Mouse (Mus musculus): ENCODE measurements around the gene Limch1.

Limch1 gene

DNA sequence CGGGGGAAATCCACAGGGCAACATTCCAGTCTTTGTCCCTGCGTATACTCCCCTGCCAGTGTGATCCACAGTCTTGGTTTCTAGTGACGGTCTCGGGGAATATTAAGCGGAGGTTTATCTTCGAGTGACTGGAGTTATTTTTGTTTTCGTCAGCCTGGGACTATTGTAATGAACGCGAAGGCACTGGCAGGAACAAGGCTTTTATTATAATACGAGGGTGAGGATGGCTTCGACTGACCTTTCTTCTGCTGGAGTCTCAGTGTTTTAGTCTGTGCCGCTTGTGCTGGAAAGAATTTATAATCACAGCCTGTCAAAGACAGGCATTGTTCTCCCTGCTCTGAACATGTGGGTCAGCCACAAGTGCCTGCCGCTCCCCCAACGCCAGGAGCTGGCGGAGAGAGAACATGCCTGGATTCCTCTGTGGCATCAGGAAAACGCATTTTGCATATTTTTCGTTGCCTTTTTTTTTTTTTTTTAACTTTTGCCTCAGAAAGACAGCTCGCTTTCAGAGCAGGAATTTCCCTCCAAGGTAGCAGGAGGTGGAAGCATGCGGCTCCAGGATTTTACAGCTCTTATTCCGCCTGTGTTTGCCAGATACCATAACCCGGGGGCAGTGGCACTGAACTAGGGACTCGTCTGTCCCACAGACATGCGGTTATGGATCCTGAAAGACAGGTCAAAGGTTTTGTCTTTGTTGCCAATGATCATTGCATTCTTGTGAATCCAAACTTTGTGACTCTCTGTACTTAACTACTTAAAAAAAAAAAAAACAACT, 222.6 kb downstream of the Limch1 start:
- DNase-seq (ENCODE audit: low read depth, low spot score), result peak; percentile 67

DNA sequence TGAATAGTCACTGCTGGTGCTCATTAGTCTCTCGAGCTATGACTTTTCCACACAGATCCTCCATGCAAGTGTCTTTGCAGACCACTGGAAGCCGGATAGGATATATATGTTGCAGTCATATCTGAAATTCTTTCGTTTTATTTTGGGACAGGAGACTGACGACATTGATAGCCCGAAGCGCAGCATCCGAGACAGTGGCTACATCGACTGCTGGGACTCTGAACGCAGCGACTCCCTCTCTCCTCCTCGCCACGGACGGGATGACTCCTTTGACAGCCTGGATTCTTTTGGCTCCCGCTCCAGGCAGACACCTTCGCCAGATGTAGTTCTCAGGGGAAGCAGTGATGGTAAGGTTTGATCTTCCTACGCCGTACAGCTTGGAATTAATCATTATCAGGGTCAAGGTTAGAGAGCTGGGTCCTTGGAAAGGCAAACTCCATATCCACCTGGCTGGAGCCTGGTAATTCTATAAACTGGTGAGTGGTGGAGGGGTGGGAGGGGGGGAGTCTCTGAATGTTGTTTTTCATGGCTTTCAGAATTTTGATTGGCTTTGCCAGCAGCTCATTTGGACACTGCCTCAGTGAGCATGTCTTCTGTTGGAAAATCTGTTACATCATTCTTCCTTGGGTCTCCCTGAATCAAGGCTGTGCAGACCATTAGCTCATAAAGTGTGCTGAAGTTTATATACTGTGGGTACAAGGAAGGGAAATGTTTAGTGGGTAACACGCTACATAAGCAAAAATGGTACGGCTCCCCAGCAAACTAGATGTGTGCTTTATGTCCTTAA, 223.5 kb downstream of the Limch1 start:
- DNase-seq (ENCODE audit: low read depth, low spot score), result no peak

DNA sequence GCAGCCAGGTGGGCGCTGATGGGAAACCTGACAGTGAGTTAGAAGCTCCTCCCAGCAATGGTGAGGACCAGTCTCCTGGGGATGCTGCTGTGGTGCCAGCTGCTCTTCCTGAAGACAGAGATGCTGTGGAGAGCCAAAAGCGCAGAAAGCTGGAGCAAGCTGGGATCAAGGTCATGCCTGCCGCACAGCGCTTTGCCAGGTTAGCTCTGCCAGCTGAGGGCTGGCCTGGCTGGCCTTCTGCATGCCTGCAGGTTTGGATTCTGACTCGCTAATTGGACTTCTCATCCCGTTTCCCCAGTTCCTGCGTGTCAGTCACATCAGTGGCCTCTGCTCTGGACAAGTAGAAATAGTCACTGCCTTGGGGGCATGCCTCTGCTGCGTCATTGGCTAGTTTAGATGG, 230.0 kb downstream of the Limch1 start:
- no peak for DNase-seq (ENCODE audit: low read depth, low spot score)

DNA sequence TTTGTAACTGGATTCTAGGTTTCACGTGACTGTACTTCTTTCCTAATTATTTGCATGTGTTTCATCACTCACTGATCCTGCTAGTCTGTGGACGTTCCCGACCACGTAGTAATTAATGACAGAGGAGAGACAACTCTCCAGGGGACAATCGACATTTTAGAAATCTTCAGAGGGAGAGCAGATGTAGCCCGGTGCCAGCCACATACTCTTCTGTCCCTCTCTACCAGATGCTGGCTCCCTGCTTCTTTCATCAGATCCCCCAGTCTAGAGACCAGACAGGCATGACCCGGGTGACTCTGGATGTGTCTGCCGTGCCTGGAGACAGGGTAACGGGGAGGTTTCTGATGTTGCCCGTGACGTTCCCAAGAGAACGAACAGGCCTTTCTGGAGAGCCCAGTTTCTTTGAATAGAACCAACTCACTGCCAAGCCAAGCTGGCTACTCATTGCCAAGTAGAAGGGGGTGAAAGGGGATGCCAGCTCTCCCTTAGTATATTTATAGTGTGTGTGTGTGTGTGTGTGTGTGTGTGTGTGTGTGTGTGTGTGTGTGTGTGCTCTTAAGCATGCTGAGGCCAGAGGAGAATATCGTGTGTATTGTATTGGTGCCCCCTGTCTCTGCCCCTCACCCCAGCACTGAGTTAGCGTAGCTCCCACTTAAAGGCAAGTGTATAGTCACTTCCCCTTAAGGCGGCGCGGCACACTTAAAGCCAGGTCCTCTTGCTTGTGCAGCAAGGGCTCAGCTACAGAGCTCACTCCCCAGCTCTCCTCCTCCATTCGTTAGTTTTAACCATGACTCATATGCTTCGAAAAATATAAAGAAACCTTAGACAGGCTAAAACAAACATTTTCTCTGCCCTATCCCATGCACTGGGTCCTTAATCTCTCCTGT, 233.9 kb downstream of the Limch1 start:
- DNase-seq (ENCODE audit: low read depth, low spot score), result no peak

DNA sequence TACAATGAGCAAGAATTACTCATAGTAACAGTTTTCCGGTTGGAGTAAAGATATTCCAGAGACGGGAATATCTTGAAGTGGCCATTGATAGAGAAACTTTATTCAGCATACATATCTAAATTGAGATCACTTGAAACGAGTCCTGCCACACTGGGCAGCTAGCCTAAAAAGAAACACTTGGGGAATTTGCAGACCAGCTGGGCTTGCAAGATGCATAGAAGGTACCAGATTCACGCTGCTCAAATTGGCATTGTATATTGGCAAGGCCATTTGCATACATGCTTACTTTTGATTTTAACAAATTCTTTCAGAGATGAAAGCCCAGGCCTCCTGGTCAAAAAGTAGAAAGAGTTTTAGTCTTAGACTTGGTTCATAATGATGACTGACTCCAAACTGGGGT, 235.2 kb downstream of the Limch1 start:
- DNase-seq (ENCODE audit: low read depth, low spot score), result peak; percentile 67

DNA sequence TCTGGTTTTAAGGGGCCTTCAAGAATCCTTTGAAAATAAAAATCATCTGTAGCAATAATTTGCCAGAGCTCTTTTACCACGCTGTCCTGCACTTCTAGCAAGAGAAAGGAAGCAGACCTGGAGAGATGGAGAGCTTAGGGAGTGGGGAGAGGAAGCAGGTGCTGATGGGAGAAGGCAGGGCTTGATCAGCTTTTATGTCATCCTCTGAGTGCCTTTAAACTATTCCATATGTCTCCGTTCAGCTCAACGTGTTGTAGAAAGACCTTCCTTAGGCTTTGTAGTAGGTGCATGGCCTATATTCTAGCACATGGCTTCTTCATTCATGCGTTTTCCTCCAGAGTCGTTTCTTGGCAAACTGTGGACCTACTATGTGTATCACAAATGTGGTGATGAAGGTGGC, 237.5 kb downstream of the Limch1 start:
- no peak for DNase-seq (ENCODE audit: low read depth, low spot score)

DNA sequence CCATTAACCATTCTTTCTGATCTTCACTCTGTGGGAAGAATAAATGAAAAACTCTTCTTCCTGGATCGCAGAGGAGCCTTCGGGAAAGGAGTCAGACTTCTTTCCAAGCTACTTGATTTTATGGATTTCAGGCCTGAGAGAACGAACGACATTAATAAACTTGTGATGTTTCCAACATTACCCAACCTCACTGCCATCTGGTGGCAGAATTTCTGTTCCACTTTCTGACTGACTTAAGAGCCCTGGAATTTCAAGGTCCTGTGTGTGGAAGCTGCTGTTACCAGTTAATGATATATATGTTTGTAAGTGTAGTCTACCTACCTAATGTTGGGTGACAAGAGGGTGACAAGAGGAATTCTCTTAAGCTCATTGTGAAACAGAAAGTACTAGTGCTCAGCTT, 243.3 kb downstream of the Limch1 start:
- DNase-seq (ENCODE audit: low read depth, low spot score), result no peak

DNA sequence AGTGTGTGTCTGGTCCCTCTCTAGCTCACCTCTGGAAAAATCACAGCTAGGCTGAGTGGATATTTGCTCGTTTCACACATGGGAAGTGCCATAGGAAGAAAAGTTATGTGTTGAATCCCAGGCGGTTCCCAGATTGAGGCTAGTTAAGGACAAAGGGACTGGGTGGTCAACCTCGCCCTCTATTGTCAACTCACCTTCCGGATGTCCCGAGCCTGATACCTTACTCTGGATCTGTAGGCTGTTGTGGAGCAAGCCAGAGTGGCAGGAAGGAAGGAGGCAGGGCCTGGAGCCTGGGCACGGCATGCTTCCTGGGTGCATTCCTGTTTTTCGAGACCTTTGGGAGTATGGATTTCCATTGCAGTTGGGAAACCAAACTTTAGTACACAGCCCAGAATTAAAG, 243.9 kb downstream of the Limch1 start:
- no peak for DNase-seq (ENCODE audit: low read depth, low spot score)

DNA sequence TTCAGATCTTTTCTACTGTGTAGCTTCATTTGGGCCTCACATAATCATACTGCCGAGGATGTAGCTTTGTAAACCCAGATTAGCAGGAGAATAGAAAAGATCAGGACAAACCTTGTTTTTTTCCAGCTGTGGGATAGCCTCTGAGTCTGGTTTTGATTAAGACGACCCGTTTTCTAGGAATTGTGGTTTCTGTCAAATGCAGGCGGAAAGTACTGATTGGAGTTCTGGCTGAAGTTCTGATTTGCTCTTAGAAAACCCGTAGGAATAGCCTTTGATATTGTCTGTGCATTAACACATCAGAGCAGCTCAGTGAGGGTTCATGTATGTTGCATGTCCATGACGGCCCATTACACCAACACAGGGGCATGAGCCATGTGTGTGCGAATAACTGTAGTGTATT, 246.8 kb downstream of the Limch1 start:
- DNase-seq (ENCODE audit: low read depth, low spot score), result no peak

DNA sequence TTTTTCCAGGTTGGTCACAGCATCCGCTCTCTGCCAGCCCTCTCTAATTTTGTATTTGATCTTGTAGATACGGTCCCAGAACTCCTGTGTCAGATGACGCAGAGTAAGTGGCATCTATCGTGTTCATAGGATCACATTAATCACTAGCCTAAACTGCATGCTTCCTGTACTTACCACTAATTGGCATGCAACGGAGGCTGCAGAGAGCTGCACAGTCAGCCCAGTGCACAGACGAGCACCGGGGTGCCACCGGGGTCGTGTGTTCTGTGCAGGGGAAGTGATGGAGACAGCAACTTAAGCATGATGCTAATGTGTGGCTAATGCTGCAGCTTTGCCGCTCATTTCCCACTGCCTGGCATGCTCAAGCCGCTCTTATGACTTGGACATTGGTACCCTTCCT, 247.4 kb downstream of the Limch1 start:
- DNase-seq (ENCODE audit: low read depth, low spot score), result no peak

DNA sequence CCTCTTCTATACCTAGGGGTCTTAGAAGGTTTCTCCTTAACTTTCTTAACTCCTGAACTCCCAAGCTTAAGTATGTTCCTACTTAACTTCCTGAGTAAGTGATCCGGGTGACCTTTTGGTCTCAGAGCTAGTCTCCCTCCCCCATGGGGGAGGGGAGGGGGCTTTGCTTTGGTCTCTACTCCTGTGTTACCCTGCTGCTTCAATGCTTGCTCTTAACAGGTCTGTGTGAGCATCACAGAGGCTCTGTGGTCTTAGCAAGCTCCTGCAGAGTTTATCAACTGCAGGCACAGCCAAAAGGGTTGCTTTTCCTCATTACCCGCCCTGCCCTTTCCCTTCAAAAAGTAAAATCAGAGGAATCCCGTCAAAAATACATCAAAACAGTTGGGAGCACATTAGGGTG, 250.5 kb downstream of the Limch1 start:
- DNase-seq (ENCODE audit: low read depth, low spot score), result no peak

DNA sequence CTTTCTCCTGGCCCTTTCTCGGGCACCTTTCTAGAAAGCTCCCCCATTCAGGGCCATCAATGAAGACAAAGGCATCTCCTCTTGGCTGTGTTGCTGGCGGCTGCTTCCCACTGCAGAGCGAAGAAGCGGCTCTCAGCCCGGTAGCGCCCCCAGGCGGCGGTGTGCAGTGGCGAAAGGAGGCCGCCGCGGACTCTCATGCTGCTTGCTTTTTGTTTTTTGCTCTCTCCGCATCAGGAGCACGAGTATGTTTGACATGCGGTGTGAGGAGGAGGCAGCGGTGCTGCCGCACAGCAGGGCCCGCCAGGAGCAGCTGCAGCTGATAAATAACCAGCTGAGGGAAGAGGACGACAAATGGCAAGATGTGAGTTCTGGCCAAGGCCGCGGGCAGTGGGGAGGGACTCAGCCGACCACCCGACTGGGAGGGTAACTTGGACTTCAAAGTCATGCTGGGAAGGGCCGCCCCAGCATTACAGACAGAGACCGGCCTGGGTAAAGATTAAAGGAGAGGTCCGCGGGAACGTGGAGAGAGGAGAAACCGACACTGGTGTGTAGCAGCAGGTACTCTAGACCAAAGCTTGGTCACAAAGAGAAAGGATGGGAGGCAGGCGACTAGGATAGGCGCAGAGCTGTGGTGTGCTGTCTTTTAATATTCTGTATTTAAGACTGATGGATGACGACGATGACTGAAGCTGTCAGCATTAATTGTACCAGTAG, 251.4 kb downstream of the Limch1 start:
- no peak for DNase-seq (ENCODE audit: low read depth, low spot score)

DNA sequence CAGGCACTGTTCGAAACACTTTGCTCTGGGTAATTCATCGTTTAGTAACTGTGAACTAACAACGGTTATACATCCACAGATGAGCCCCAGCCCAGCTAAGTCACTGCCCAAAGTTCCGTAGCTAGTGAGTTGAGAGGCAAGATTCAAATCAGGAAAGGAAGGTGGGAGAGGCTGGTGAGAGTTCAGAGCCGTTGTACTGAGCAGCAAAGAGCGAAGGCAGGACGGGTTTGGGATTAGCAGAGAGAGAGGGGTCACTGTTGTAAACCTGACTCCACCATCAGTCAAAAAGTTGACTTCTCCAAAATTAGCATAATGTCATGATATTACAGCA, 251.9 kb downstream of the Limch1 start:
- no peak for DNase-seq (ENCODE audit: low read depth, low spot score)

DNA sequence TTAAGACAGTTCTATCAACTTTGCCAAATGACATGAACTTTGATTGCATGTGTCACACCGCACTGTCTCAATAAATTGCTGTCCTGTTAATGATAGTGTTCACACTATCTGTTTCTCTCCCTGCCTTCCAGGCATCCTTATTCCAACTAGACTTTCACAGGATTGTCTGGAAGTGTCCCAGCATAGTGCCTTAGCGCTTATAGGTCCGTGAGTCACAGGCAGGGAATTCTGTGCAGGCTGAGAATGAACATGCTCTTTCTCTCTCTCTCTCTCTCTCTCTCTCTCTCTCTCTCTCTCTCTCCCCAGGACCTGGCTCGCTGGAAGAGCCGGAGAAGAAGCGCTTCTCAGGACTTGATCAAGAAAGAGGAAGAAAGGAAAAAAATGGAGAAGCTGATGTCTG, 252.7 kb downstream of the Limch1 start:
- DNase-seq (ENCODE audit: low read depth, low spot score), result no peak

DNA sequence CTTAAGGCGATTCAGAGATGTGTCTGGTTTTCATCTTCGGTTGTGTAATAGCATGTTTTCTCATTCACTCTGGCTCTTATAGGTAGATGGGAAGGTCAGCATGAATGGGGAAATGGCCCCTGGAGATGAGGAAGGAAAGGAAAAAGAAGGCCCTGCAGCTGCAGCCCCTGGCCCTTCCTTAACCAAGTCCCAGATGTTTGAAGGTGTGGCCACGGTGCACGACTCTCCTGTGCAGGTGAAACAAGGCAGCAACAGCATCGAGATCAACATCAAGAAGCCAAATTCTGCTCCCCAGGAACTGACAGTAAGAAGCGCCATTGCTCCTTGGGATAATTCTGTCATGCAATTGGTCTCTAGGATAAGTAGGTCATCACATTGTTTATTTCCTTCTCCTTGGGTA, 256.7 kb downstream of the Limch1 start:
- no peak for DNase-seq (ENCODE audit: low read depth, low spot score)

DNA sequence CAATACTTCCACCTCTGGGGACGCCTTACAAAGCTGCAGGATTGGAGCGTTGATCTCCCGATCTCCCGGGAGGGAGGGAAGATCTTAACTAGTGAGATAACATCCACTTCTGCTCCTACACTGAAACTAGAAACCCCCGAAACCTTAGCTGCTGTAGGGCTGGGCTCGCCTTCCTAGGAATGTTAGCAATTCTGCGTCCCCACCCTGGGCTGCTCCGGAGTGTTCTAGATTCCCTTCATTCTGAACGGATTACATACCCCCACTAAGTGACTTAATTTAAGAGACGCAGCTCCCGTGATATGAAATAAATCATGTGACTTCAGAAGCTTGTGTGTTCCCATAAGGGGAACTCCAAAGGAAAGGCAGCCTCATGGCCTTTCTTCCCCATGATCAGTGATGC, 259.0 kb downstream of the Limch1 start:
- no peak for DNase-seq (ENCODE audit: low read depth, low spot score)

DNA sequence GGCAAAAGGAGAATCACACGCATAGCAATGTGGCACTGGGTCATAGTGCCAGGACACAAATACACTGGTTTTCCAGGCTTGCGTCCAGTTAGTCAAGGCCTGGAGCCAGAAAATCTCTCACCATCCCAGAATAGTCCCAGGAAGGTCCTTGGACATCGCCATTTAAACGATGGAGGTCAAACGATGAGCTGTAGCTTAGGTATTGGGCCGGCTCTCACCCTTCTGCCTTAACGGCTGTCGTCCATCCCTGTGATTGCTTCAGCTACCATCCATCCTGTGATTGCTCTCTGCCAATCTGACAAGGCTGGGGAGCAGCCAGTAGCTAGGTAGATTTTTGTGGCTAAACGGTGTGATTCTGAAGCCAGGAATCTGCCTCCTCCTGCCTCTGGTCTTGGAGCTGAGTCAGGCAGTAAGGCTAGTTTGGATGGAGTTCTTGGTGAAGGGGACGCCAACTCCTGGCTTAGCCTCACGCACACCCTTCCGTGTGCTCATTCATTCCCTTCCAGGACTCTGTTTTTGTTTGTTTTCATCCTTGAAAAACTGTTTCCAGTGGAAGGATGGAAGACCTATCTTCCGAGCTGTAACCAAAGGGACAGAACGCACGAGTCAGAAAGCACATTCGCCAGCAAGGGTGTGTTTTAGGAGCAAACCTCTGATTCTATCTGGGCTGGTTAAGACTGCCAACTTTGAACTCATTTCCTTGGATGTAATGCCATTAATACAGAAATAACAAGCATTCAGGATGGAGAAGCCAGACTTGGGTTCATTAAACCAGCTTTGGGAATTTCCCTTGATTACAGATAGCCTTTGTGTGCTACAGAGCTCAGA, 265.6 kb downstream of the Limch1 start:
- DNase-seq (ENCODE audit: low read depth, low spot score), result no peak

DNA sequence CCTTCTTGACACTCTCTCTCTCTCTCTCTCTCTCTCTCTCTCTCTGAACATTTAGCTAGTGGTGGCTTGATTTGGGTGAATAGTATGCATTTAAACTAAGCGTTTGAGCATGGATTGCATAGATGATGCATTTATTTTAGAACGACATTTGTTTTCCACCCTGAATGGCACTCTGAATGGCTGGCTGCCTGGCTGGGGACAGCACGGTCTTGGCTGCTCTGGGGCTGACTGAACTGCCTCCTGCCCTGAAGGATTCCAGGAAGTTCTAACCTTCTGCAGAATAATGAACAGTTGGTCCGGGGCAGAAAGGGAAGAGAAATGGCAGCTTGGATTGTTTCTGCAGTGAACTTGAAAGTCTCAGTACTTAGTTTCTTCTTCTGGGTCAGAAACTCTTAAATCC, 266.4 kb downstream of the Limch1 start:
- DNase-seq (ENCODE audit: low read depth, low spot score), result no peak

DNA sequence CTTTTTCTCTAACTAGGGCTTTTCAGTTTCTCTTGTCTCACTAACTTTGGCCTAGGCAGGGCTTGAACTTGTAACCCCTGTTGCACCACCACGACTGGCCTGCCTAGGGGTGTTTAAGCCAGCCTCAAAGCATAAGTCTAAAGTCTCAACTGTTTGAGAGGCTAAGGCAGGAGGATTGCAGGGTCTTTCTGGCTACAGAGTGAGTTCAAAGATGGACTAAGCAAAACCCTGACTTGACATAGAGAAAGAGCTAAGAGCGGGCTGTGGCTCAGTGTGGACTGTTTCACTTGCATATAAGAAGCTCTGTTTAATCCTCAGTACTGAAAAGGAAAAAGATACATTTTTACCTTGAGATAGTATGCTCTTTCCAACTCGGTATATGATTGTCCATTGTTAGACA, 268.3 kb downstream of the Limch1 start:
- DNase-seq (ENCODE audit: low read depth, low spot score), result no peak

DNA sequence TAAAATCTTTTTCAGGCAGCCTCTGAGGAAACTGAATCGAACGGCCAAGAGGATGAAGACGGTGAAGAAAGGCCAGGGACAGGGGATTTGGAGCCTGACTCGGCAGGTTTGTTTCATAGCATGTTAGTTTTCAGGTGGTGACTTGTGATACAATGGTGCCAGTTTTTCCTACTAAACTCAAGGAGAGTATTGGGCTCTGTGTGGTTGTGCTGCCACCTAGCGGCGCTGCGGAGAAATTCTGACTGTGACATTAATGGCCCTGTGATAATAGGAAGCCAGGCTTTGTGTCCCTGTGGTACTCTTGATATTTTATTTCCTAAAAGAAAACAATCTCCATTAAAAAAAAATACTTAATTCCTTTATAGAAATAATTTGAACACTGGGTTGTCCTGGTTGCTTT, 270.8 kb downstream of the Limch1 start:
- DNase-seq (ENCODE audit: low read depth, low spot score), result peak; percentile 32
